Mouse (Mus musculus) heart, embryonic 14.5 days (tissue): ENCODE data around the gene Dbndd1. TPM values are rescaled to one million over a fixed set of nuclear protein-coding genes. Genes with fewer than 3 reads are reported as not detected.
"Not testable (repeated sequence)": the region's sequence is repeated elsewhere in the genome, so short reads cannot be mapped to it uniquely, and the experiment has no call there.

Experiments used
- ATAC-seq: fragments of 200-750 bp; cut with Nextera tagmentation; 2 replicates; pipeline ENCODE4 v1.8.0; 2017; ENCODE audit warnings: low read depth, moderate TSS enrichment; ENCODE audit not compliant: insufficient number of reproducible peaks, insufficient read depth, low FRiP score
- H3K27ac ChIP-seq, 2 experiments: fragments of 200-500 bp in 1 of 2; fragments of 300-500 bp in 1 of 2; sonication (generic) in 1 of 2; replicated peaks in 1 of 2; 2 replicates each; pipeline ENCODE4 v1.5.1; 2012 to 2014; ENCODE audit warnings: low read depth in 2 of 2, low read length in 2 of 2, control low read depth in 1 of 2, mild to moderate bottlenecking in 1 of 2, mixed read lengths in 1 of 2; ENCODE audit not compliant: control insufficient read depth in 1 of 2, insufficient read depth in 1 of 2
- H3K27me3 ChIP-seq: fragments of 300-500 bp; sonication (generic); 2 replicates; pipeline ENCODE4 v1.6.1; 2014; ENCODE audit warnings: mild to moderate bottlenecking, low read length, control low read depth; ENCODE audit not compliant: control insufficient read depth, insufficient read depth
- H3K36me3 ChIP-seq: fragments of 300-500 bp; sonication (generic); 2 replicates; pipeline ENCODE4 v1.6.1; 2014; ENCODE audit warnings: mild to moderate bottlenecking, control low read depth, low read length, mixed read lengths; ENCODE audit not compliant: control insufficient read depth, insufficient read depth
- H3K4me1 ChIP-seq, 2 experiments: fragments of 200-500 bp in 1 of 2; fragments of 300-500 bp in 1 of 2; sonication (generic) in 1 of 2; 2 replicates each; pipeline ENCODE4 v1.6.1; 2012 to 2014; ENCODE audit warnings: low read length in 2 of 2, control low read depth in 1 of 2, mixed read lengths in 1 of 2; ENCODE audit not compliant: control insufficient read depth in 2 of 2, insufficient read depth in 2 of 2
- H3K4me2 ChIP-seq: fragments of 300-500 bp; sonication (generic); 2 replicates; pipeline ENCODE4 v1.6.1; 2014; ENCODE audit warnings: mild to moderate bottlenecking, low read length
- H3K4me3 ChIP-seq, 2 experiments: fragments of 200-500 bp in 1 of 2; fragments of 300-500 bp in 1 of 2; sonication (generic) in 1 of 2; 2 replicates each; pipeline ENCODE4 v1.5.1; 2012 to 2014; ENCODE audit warnings: low read length in 2 of 2, mild to moderate bottlenecking in 2 of 2, control low read depth in 1 of 2, low read depth in 1 of 2, moderate library complexity in 1 of 2; ENCODE audit not compliant: control insufficient read depth in 1 of 2, insufficient read depth in 1 of 2
- H3K9ac ChIP-seq: fragments of 300-500 bp; sonication (generic); 2 replicates; pipeline ENCODE4 v1.6.1; 2014; ENCODE audit warnings: mild to moderate bottlenecking, low read length
- H3K9me3 ChIP-seq: fragments of 300-500 bp; sonication (generic); 2 replicates; pipeline ENCODE4 v1.6.1; 2016; ENCODE audit warnings: low read length, control low read depth; ENCODE audit not compliant: control insufficient read depth
- WGBS: fragments of 180-500 bp; shearing (Covaris S2); extraction: QIAGEN DNeasy Blood & Tissue Kit; methylation state at CpG from one replicate; pipeline ENCODE4 v1.1.7; 2014; 5-methylcytosine and 5-hydroxymethylcytosine counted together
- polyA plus RNA-seq: library from polyadenylated mRNA; unstranded; fragments of >200 nt; fragmentation: Nextera tagmentation; extraction: Ambion mirVana; gene quantifications from 2 replicates; pipeline ENCODE4 v1.2.1, GENCODE M21; 2014

The Dbndd1 gene
- polyA plus RNA-seq, 1 experiment from 2014 or later = 1.1 TPM

DNA sequence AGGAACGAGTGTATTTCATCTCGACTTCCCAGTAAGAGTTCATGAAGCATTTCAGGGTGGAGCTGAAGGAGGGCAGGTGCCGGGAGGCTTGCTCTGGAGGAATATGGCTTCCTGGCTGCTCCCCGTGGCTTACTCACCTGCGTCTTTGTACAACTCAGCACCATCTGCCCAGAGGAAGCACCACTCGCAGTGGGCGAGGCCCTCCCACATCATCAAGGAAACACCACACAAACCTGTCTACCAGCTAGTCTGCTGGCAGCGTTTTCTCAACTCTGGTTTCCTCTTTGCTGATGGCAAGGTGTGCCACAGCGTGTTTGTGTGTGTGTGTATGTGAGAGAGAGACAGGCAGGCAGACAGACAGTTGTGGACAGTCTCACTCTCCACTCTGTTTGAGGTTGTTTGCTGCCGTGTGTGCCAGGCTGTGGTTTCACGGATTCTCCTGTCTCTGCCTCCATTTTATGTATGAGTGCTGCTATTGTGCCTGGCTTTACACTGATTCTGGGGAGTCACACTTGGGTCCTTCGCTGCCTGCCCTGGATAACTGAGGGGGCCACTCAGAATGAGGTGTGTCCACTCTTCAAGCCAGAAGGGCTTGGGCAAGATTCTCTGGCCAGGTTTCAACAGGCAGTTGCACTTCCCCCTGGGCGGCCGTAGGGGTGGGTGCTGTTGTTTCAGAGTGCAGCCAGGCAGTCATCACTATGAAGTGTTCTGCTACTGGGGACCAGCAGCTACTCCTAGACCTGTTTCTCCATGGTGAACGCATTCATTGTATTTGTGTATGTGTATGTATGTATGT lies 23.8 kb downstream of the Dbndd1 start:
- Histone ChIP-seq H3K9ac (no peak overlapping the region), H3K27me3 (no peaks in the 10 kb centered on the region), H3K4me1 (no peaks in the 10 kb centered on the region), H3K27ac (no peak overlapping the region), H3K4me3 (no peak overlapping the region), H3K9me3 (no peaks in the 10 kb centered on the region), H3K4me2 (no peak overlapping the region), H3K36me3 (peaks cover 97% of the 10 kb centered on the region)
- 89% methylated on average over 15 of the region's 15 CpGs for WGBS
- no peak for ATAC-seq

DNA sequence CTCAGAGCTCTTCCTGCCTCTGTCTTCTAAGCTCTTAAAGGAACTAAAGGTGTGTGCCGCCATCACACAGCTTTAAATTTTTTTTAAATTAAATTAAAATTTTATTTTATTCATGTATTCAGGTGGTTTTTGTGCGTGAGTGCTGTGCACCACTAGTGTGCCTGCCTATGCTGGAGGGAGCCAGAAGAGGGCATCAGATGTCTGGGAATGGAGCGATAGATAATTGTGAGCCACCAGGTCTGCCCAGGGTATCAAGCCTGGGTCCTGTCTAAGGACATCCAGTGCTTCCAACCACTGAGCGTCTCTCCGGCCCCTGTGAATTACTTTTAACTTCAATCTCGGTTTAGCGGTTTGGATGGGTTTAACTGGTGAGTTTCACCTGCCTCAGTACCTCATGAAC lies 32.6 kb downstream of the Dbndd1 start:
- H3K4me1 ChIP-seq = peaks cover 5 to 11% of the 10 kb centered on the region in 2 experiments
- H3K9me3 ChIP-seq = no peaks in the 10 kb centered on the region
- H3K27me3 ChIP-seq = no peaks in the 10 kb centered on the region
- 87% methylated on average over 7 of the region's 7 CpGs for WGBS
- H3K9ac ChIP-seq = no peak overlapping the region
- peaks cover 78% of the 10 kb centered on the region for H3K36me3 ChIP-seq
- H3K4me2 ChIP-seq = no peak overlapping the region
- H3K4me3 ChIP-seq = no peak overlapping the region
- H3K27ac ChIP-seq = no peak overlapping the region
- no peak for ATAC-seq

DNA sequence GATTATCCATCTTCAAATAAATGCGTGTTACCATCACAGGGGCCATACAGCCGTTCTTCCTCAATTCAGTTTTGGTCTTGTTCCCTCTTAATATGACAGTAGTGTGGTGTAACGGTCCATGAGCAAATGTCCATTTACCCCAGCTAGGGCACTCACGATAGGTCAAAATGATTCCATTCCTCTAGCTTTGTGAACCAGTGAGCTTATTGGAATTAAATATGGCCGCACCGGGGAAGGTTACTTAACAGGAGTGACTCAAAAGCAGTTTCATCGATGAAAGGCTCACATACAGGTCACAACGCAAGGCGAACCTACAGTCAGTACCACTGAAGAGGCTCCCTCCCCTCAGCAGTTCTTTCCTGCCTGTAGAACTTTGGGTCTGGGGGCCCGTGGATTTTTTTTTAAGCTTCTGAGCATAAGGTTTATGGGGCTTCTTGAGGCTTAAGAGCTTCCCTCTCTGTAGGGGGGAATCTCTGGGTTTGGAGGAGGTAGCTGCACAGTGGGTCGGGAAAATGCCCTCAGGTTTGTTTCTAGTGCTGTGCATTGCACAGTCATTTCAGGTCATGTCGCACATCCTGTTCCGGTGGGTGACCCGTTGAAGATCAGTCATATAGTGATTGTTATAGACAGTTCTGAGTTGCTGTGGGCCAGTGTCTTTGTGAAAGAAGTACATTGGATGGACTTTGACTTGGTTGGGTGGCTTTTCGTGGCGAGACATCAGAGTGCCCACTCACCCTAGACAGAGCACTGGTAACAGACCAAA lies 36.6 kb downstream of the Dbndd1 start:
- H3K27me3 ChIP-seq = no peaks in the 10 kb centered on the region
- peaks cover 38% of the 10 kb centered on the region for H3K36me3 ChIP-seq
- H3K9me3 ChIP-seq = no peaks in the 10 kb centered on the region
- peak overlapping the region; percentile 81 for H3K9ac ChIP-seq
- H3K4me3 ChIP-seq = peak overlapping the region; percentile 79 to 90
- peak overlapping the region; percentile 96 for H3K4me2 ChIP-seq
- H3K4me1 ChIP-seq = peaks cover 9 to 15% of the 10 kb centered on the region in 2 experiments
- no peak for ATAC-seq
- WGBS = 37% methylated on average over 16 of the region's 16 CpGs
- peak overlapping the region in 1 of 2 experiments; percentile 95; a peak in 2 of 4 replicates for H3K27ac ChIP-seq

DNA sequence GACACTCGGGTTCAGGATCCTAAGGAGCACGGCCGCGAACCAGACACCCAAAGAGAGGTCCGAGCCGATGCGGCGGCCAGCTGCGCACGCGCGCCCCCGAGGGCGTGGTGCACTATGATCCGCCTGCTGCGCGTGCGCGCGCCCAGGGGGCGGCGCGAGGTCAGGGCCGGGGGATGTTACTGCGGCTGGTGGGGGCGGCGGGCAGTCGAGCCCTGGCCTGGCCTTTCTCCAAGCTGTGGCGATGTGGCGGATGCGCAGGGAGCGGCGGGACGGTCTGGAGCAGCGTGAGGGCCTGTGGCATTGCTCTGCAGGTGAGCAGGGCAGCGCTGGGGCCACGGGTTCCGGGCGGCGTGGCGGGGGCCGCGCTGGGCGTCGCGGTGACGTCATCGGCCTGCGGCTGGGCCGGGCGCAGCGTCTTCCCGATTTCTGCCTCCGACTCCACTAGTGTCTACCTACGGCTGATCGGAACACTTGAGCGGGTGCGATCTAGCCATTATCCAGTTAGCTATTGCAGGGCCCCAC lies 37.5 kb downstream of the Dbndd1 start, which contains the start of gene Afg3l1:
Afg3l1 (plus strand) TSS at position 167 of the 522 bp plus-strand sequence.
- under 1% methylated on average over 58 of the region's 58 CpGs for WGBS

DNA sequence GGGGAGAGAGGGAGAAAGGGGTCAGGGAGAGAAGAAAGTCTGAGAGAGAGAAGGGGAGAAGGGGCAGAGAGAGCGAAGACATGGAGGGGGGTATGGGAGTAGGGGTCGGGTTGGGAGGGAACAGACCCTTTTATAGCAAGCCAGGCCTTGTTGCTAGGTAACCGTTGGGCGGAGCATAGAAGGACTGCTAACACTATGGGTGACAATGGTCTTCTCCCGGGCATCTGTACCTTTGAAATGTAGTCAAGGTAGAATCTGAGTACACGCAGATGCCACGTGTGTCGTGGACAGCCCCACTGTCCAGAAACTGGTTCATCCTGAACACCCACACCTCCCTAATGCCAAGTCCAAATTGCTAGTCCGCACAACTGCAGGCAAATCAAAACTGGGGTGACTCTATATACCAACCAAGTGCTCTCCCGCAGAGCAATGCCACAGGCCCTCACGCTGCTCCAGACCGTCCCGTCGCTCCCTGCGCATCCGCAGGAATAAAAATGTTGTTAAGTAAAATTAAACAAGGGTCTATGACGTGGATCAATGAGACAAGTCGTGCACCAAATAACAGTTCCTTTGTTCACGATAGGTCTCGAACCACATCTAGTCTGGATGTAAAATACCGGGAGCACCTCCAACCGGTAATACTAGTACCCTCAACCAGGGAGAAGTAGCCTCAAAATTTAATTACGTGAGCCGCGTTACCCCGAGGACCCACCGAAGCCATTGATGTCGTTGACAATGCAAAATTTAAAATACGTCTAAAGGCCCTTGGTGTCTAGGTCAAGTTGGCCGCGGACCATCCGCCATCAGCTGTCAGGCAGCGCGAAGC lies 38.1 kb downstream of the Dbndd1 start:
- H3K36me3 ChIP-seq = peaks cover 23% of the 10 kb centered on the region
- H3K27me3 ChIP-seq = no peaks in the 10 kb centered on the region
- H3K27ac ChIP-seq = peak overlapping the region; percentile 95; a peak in 3 of 4 replicates
- no peaks in the 10 kb centered on the region for H3K9me3 ChIP-seq
- ATAC-seq = peak; percentile 20; the same call in 1 of the 2 replicates
- peak overlapping the region; percentile 81 for H3K9ac ChIP-seq
- peak overlapping the region; percentile 96 for H3K4me2 ChIP-seq
- WGBS = 7% methylated on average over 34 of the region's 34 CpGs
- peaks cover 9 to 15% of the 10 kb centered on the region in 2 experiments for H3K4me1 ChIP-seq
- H3K4me3 ChIP-seq = peak overlapping the region; percentile 79 to 90

More for the DNA sequence above, 37.5 kb downstream of the Dbndd1 start, which contains the start of gene Afg3l1:
- no peaks in the 10 kb centered on the region for H3K9me3 ChIP-seq
- peak within 1 kb of the TSS; percentile 96 for H3K4me2 ChIP-seq
- H3K4me1 ChIP-seq = peaks cover 9 to 15% of the 10 kb centered on the region in 2 experiments
- H3K9ac ChIP-seq = peak within 1 kb of the TSS; percentile 81
- peak; percentile 95 for ATAC-seq
- H3K36me3 ChIP-seq = peaks cover 29% of the 10 kb centered on the region
- no peaks in the 10 kb centered on the region for H3K27me3 ChIP-seq
- peak within 1 kb of the TSS; percentile 95 for H3K27ac ChIP-seq
- peak within 1 kb of the TSS; percentile 79 to 90 for H3K4me3 ChIP-seq

DNA sequence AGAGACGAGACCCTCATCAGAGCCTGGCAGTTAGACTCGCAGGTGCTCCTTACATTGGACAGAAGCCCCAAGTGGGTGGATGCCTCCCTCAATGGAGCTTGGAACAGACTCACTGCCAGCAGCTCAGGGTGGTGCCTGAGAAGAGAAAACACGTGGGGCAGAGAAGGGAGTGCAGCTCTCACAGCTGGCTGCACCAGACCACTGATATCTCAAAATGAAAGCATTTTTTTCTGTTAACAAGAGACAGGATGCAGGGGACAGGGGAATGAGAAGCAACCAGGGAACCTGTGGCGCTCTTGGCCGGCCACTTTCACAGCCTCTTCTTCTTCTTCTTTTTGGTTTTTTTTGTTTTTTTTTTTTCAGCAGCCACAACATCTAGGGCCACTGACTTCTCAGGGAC lies 40.7 kb downstream of the Dbndd1 start:
- H3K27ac ChIP-seq, ATAC-seq, H3K4me3 ChIP-seq, H3K4me2 ChIP-seq, H3K9me3 ChIP-seq, H3K27me3 ChIP-seq, H3K9ac ChIP-seq, H3K36me3 ChIP-seq: not testable (repeated sequence)
- peaks cover 9 to 15% of the 10 kb centered on the region in 2 experiments for H3K4me1 ChIP-seq
- WGBS = 37% methylated on average over 5 of the region's 5 CpGs

DNA sequence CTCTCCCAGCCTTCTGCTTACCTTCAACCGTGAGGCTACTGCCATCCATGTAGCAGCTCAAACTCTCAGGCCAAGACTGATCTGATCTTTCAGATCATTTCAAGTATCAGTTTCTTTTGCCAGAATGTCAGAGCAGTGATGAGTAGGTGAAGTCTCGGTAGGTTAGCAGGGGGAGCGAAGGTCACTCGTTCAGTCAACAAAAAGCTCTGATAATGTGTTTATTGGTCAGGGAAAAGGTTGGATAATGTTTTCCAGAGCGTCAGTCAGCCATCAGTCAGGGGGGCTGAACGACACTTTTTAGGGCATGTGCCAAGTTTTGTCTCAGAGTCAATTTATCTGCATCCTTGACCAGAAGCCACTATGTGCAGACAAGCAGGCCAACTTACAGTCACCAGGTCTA lies 42.3 kb downstream of the Dbndd1 start:
- not testable (repeated sequence) for H3K27me3 ChIP-seq, H3K4me1 ChIP-seq, H3K9me3 ChIP-seq, ATAC-seq, H3K36me3 ChIP-seq, H3K4me2 ChIP-seq, H3K4me3 ChIP-seq, H3K27ac ChIP-seq, H3K9ac ChIP-seq
- WGBS = 57% methylated on average over 6 of the region's 6 CpGs
